Mouse (Mus musculus) cerebellum, postnatal 36 days (tissue): ENCODE measurements around the gene Spata19.

Experiments
- DNase-seq, 2 experiments: peaks; one replicate each; pipeline ENCODE4 v3.0.0; 2021 to 2022; ENCODE audit warnings: mixed read lengths in 2 of 2

Gene Spata19

DNA sequence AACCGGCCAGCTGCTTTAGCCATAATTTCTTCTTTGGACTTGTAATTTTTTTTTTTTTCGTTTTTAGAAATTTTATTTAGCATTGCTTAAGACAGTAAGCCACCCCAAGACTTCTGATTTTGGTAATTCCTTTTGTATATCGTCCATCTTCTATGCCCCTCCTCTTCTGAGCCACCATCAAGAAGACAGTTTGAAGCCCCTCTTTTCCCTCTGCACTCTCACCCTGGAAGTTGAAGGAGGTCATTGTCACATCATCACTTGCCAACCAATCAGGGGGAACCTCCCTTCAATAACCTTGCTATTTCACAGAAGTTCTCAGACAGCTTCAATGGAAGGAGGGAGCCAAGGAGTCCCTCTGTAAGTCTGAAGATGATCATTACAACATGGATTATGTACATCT lies at the start of gene Spata19:
Spata19 (plus strand) TSS at position 301 of the 400 bp plus-strand sequence.
- no peak for DNase-seq

GRCm38 (mm10) chr9:27353082-27353481 lies 43.5 kb upstream of the Spata19 start:
- no peak for DNase-seq

GRCm38 (mm10) chr9:27357893-27358292 lies 38.7 kb upstream of the Spata19 start:
- DNase-seq: no peak

GRCm38 (mm10) chr9:27367231-27367630 lies 29.4 kb upstream of the Spata19 start:
- DNase-seq: no peak

DNA sequence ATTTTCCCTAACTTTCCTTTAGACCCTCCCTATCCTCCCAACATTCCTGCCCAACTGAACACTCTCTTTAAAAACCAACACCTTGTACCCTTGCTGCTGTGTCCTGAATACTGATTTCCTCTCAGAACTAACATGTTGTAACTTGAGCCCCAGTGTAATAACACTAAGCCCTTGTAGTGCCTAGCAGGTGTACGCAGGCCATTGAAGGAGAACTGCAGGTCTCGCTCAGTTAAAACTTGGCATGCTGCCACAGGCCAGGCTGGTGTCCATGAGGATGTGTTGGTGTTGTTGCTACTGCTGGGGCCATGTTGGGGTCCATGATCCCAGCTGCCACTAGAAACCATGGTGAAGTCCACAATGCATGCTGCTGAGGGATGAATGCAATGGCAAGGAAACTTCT lies 27.5 kb upstream of the Spata19 start:
- DNase-seq: no peak

DNA sequence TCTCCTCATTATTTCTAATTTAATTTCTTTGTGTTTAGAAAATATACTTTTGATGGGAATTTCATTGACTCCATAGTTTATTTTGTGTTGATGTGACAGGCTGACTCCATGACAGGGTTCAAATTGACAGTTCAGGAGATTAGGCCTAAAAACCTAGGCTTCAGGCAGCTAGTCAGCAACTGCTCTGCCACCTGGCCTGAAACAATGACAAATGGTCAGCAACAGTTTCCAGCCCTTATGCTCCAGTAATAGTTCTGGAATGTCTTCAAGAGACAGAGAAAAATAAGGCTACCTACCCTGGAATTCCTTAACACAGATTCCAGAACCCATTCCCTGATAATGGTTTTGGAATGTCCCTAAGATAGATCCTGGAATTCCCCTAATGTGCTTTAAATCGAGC lies 20.9 kb upstream of the Spata19 start:
- DNase-seq: peak; percentile 36 to 54

DNA sequence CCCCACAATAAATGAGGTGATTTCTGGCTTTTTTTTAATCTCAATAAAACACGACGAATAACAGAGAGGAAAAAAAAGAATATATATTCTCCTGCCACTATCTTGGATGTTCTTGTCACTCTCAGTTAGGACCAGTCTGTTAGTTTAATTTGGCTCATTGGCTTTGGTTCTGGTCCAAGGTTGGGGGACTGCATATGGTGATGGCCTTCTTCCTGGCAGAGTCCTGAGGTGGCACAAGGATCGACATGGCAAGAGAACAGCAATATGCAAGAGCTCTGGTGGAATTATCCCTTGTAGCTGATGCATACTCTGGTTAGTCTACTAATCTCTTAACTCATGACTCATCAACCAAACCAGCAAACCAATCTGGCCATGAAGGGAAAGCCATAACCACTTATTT lies 9.6 kb upstream of the Spata19 start:
- peak; percentile 59 to 73 for DNase-seq

GRCm38 (mm10) chr9:27401169-27401568 lies 4.6 kb downstream of the Spata19 start:
- DNase-seq: no peak

DNA sequence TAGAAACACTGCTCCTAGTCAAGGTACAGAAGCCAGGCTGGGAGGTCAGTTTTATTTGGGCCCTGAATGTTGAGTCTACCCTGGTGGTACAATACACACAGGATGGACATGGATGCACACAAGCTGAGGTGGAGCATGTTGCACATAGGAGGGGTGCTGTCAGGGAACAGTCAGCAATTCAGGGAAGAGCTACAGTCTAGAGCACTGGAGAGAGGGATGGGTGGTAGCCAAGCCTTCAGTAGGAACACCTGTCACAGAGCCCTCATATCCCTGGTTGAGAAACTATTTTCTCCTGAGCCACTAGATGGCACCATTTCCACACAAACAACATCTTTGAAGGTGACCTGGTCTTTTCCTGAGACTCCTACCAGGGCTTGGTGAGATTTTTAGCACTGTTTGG lies 13.1 kb downstream of the Spata19 start:
- DNase-seq: peak; percentile 61 to 68

GRCm38 (mm10) chr9:27414058-27414460 lies 17.5 kb downstream of the Spata19 start:
- DNase-seq: peak; percentile 70 to 81

DNA sequence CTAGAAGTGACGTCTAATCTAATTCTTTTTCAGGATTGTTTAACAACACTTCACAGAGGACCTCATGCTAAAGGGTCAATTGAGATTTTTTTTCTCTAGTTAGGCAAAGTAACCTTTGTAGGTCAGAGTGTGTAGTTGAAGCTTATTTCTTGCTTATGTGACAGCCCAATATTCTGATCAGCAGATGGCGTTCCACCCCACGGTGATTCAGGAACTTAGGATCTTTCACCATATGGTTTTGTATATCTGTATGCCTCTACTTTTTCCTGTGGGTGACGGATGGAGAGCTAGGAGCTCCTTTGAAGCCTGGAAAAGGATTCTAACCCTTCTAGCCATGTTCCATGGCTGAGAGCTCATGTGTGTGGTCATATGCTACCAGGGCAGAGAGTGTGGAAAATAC lies 27.9 kb downstream of the Spata19 start:
- DNase-seq: no peak

DNA sequence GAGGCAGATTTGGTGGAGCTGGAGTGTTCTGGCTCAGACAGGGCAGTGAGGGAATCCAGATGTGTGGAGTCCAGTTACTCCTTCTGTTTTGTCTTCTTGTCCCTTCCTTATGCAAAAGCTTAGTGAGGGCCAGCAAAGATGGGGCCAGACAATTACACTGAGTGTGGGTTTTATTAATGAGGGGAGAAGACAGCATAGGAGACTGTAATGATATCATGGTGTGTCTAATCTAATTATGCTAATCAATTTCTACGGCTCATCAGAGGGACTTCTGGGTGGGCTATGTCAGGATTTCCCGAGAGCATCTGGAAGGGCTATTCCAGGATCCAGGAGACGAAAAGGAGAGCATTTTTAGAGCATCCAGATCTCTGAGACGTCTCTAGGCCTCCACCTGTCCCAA lies 32.0 kb downstream of the Spata19 start:
- no peak for DNase-seq

DNA sequence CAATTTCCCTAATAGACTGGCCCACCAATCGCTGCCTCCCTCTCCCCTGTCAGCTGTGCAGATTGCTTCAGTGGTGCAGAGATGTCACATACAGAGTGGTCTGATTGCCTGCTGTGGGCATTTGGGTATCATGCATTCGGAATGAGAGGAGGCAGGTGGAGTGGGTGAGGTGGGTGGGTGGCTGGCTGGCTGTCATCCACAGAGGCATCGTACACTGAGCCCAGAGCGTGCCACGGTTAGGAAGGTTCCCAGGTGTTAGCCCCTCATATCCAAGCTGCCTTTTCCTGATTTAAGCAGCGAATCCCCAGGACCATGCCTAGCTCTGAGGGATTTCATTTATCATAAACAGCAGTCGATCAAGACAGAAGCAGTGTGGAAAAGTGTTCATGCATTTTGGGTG lies 36.7 kb downstream of the Spata19 start:
- DNase-seq: no peak

DNA sequence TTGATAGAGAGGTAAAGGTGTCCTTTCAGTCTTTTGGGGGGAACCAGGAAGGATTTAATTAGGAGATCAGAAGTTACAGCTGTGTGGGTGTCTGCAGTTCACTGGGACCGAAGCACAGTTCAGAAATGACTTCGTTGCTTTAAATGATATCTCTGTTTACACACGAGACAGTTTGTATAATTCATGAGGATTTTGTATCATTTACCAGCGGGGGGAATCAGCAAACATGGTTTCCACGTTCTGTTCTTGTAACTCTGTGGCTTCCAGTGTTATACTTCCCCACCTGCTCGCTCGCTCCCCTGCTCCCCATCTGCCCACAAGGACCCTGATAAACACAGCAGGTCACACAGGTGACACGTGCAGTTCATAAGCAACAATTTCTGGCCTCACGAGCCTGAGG lies 39.3 kb downstream of the Spata19 start:
- no peak for DNase-seq

- DNase-seq: peak; percentile 18 to 19
These were observed 40.9 kb downstream of the Spata19 start for GRCm38 (mm10) chr9:27437391-27438061.

- DNase-seq: no peak
These were observed 53.3 kb downstream of the Spata19 start for GRCm38 (mm10) chr9:27449780-27450422.
